Mouse (Mus musculus) MEL (cell line): ENCODE measurements at regions not wholly inside any gene's neighbourhood (a gene's known extent, or its start where the extent isn't known, plus 50 kb on each side); places are given as distances from the start of the nearest gene placed in this dataset.

Source experiments
- DNase-seq: peaks from one replicate; pipeline ENCODE4 v3.0.0; 2011; ENCODE audit warnings: low read depth, low spot score
- H3K27ac ChIP-seq: 2 replicates; pipeline ENCODE4 v1.5.1; 2012; ENCODE audit warnings: low read depth, mild to moderate bottlenecking, control low read depth, low read length, moderate library complexity; ENCODE audit not compliant: control insufficient read depth
- H3K27me3 ChIP-seq, 2 experiments: fragments of 150-350 bp in 1 of 2; sonication (generic) in 1 of 2; 2 replicates each; pipeline ENCODE4 v1.6.1; 2012; ENCODE audit warnings: low read length in 2 of 2, mild to moderate bottlenecking in 2 of 2, improper control_type of control experiment in 1 of 2, moderate library complexity in 1 of 2; ENCODE audit not compliant: insufficient read depth in 2 of 2, control insufficient read depth in 1 of 2
- H3K36me3 ChIP-seq, 2 experiments: 2 replicates each; pipeline ENCODE4 v1.6.1; 2012 to 2014; ENCODE audit warnings: low read length in 2 of 2, improper control_type of control experiment in 1 of 2, inconsistent platforms in 1 of 2, mild to moderate bottlenecking in 1 of 2; ENCODE audit not compliant: insufficient read depth in 2 of 2, control insufficient read depth in 1 of 2
- H3K4me1 ChIP-seq, 2 experiments: fragments of 150-350 bp in 1 of 2; sonication (generic) in 1 of 2; 2 replicates each; pipeline ENCODE4 v1.6.1; 2012; ENCODE audit warnings: low read length in 2 of 2, improper control_type of control experiment in 1 of 2, mild to moderate bottlenecking in 1 of 2; ENCODE audit not compliant: insufficient read depth in 2 of 2, control insufficient read depth in 1 of 2
- H3K4me3 ChIP-seq, 2 experiments: fragments of 150-350 bp in 1 of 2; sonication (generic) in 1 of 2; 2 replicates each; pipeline ENCODE4 v1.5.1; 2012; ENCODE audit warnings: low read depth in 2 of 2, low read length in 2 of 2, mild to moderate bottlenecking in 2 of 2, moderate library complexity in 2 of 2, control low read depth in 1 of 2, improper control_type of control experiment in 1 of 2; ENCODE audit not compliant: control insufficient read depth in 1 of 2, insufficient read depth in 1 of 2
- H3K79me2 ChIP-seq: 2 replicates; pipeline ENCODE4 v1.6.1; 2012; ENCODE audit warnings: mild to moderate bottlenecking, low read length, moderate library complexity; ENCODE audit not compliant: control insufficient read depth, poor library complexity, insufficient read depth
- H3K9ac ChIP-seq: 2 replicates; pipeline ENCODE4 v1.6.1; 2012; ENCODE audit warnings: low read depth, mild to moderate bottlenecking, control low read depth, low read length, moderate library complexity; ENCODE audit not compliant: control insufficient read depth, poor library complexity, severe bottlenecking
- H3K9me3 ChIP-seq: fragments of 150-350 bp; sonication (generic); replicated peaks from 2 replicates; pipeline ENCODE4 v1.6.1; 2012; ENCODE audit warnings: mild to moderate bottlenecking, low read length, improper control_type of control experiment, moderate library complexity; ENCODE audit not compliant: insufficient read depth
- BHLHE40 ChIP-seq: IDR thresholded peaks from 2 replicates; pipeline ENCODE4 v1.6.1; 2012; ENCODE audit warnings: low read depth, mild to moderate bottlenecking, inconsistent platforms, low read length, improper control_type of control experiment, borderline replicate concordance
- CHD1 ChIP-seq: IDR thresholded peaks from 2 replicates; pipeline ENCODE4 v1.6.1; 2012; ENCODE audit warnings: low read depth, mild to moderate bottlenecking, inconsistent platforms, low read length, improper control_type of control experiment
- CHD2 ChIP-seq: IDR thresholded peaks from 2 replicates; pipeline ENCODE4 v1.6.1; 2011; ENCODE audit warnings: low read length, improper control_type of control experiment
- CTCF ChIP-seq, 3 experiments: IDR thresholded peaks in 2 of 3; conservative IDR thresholded peaks in 1 of 3; 2 replicates each; pipeline ENCODE4 v1.5.1; 2011 to 2012; ENCODE audit warnings: low read length in 3 of 3, low read depth in 2 of 3, mild to moderate bottlenecking in 2 of 3, improper control_type of control experiment in 1 of 3, inconsistent platforms in 1 of 3, mixed read lengths in 1 of 3, moderate library complexity in 1 of 3; ENCODE audit not compliant: control insufficient read depth in 1 of 3, insufficient read depth in 1 of 3, poor library complexity in 1 of 3, severe bottlenecking in 1 of 3
- ELF1 ChIP-seq: IDR thresholded peaks from 2 replicates; pipeline ENCODE4 v1.6.1; 2014; ENCODE audit warnings: low read depth, mild to moderate bottlenecking, inconsistent platforms, low read length, improper control_type of control experiment, moderate library complexity
- ETS1 ChIP-seq: IDR thresholded peaks from 2 replicates; pipeline ENCODE4 v1.6.1; 2012; ENCODE audit warnings: low read depth, mild to moderate bottlenecking, inconsistent platforms, low read length, improper control_type of control experiment, moderate library complexity
- GABPA ChIP-seq: IDR thresholded peaks from 2 replicates; pipeline ENCODE4 v1.6.1; 2012; ENCODE audit warnings: low read depth, mild to moderate bottlenecking, inconsistent platforms, low read length, improper control_type of control experiment, moderate library complexity
- MAFK ChIP-seq: IDR thresholded peaks from 2 replicates; pipeline ENCODE4 v1.6.1; 2011; ENCODE audit warnings: low read depth, mild to moderate bottlenecking, low read length, improper control_type of control experiment, borderline replicate concordance
- MAX ChIP-seq: IDR thresholded peaks from 2 replicates; pipeline ENCODE4 v1.6.1; 2011; ENCODE audit warnings: low read length, improper control_type of control experiment
- MAZ ChIP-seq: IDR thresholded peaks from 2 replicates; pipeline ENCODE4 v1.6.1; 2012; ENCODE audit warnings: low read depth, mild to moderate bottlenecking, inconsistent platforms, low read length, improper control_type of control experiment
- MXI1 ChIP-seq: IDR thresholded peaks from 2 replicates; pipeline ENCODE4 v1.6.1; 2011; ENCODE audit warnings: mild to moderate bottlenecking, low read depth, low read length, improper control_type of control experiment
- NELFE ChIP-seq: IDR thresholded peaks from 2 replicates; pipeline ENCODE4 v1.6.1; 2011; ENCODE audit warnings: low read depth, low read length, improper control_type of control experiment
- NRF1 ChIP-seq: IDR thresholded peaks from 2 replicates; pipeline ENCODE4 v1.6.1; 2014; ENCODE audit warnings: low read depth, mild to moderate bottlenecking, inconsistent platforms, low read length, improper control_type of control experiment, moderate library complexity; ENCODE audit not compliant: poor library complexity, insufficient read depth, severe bottlenecking
- POLR2AphosphoS2 ChIP-seq: IDR thresholded peaks from 2 replicates; pipeline ENCODE4 v1.6.1; 2011; ENCODE audit warnings: low read length, improper control_type of control experiment
- RAD21 ChIP-seq: IDR thresholded peaks from 2 replicates; pipeline ENCODE4 v1.6.1; 2011; ENCODE audit warnings: mild to moderate bottlenecking, low read depth, low read length, improper control_type of control experiment
- RCOR1 ChIP-seq: IDR thresholded peaks from 2 replicates; pipeline ENCODE4 v1.6.1; 2012; ENCODE audit warnings: low read depth, mild to moderate bottlenecking, inconsistent platforms, low read length, improper control_type of control experiment
- SMC3 ChIP-seq: IDR thresholded peaks from 2 replicates; pipeline ENCODE4 v1.6.1; 2011; ENCODE audit warnings: low read depth, low read length, improper control_type of control experiment
- TBP ChIP-seq: IDR thresholded peaks from 2 replicates; pipeline ENCODE4 v1.8.0; 2011; ENCODE audit warnings: low read depth, low read length, improper control_type of control experiment
- TCF12 ChIP-seq: IDR thresholded peaks from 2 replicates; pipeline ENCODE4 v1.6.1; 2014; ENCODE audit warnings: low read depth, mild to moderate bottlenecking, inconsistent platforms, low read length, improper control_type of control experiment, moderate library complexity
- UBTF ChIP-seq: IDR thresholded peaks from 2 replicates; pipeline ENCODE4 v1.6.1; 2012; ENCODE audit warnings: low read depth, mild to moderate bottlenecking, inconsistent platforms, low read length, improper control_type of control experiment, moderate library complexity, borderline replicate concordance; ENCODE audit not compliant: insufficient read depth
- ZKSCAN1 ChIP-seq: IDR thresholded peaks from 2 replicates; pipeline ENCODE4 v1.6.1; 2012; ENCODE audit warnings: low read depth, mild to moderate bottlenecking, inconsistent platforms, low read length, improper control_type of control experiment, moderate library complexity
- ZMIZ1 ChIP-seq: IDR thresholded peaks from 2 replicates; pipeline ENCODE4 v1.6.1; 2012; ENCODE audit warnings: low read depth, mild to moderate bottlenecking, inconsistent platforms, low read length, improper control_type of control experiment, moderate library complexity

DNA sequence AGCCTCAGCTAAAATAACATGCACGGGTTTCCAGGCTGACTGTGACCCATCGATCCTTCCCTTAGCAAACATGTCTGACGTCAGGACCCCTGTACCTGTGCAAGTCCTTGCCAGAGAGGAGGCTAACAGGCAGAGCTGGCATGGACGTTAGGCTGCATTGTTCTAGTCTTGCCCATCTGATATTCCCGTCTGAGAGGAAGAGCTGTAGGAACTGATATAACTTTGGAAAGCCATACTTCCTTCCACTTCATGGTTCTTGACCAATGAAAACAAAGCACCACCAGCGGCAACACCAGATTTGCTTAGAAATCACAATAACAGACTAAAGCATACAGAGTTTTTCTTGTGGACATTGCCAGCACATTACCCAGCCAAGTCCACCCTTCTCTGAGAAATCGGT, 470.1 kb upstream of the N6amt1 start:
- H3K79me2 ChIP-seq, result no peaks in the 10 kb centered on the region
- no peak for DNase-seq
- H3K4me3 ChIP-seq, result no peak overlapping the region
- no peaks in the 10 kb centered on the region for H3K36me3 ChIP-seq
- no peak overlapping the region for H3K9ac ChIP-seq
- no peaks in the 10 kb centered on the region for H3K27me3 ChIP-seq
- TF ChIP-seq BHLHE40 (no peak), ETS1 (no peak), POLR2AphosphoS2 (no peak), ELF1 (no peak), NRF1 (no peak), CHD1 (no peak), NELFE (no peak)
- H3K4me1 ChIP-seq, result no peaks in the 10 kb centered on the region
- no peaks in the 10 kb centered on the region for H3K9me3 ChIP-seq
- H3K27ac ChIP-seq, result no peak overlapping the region

DNA sequence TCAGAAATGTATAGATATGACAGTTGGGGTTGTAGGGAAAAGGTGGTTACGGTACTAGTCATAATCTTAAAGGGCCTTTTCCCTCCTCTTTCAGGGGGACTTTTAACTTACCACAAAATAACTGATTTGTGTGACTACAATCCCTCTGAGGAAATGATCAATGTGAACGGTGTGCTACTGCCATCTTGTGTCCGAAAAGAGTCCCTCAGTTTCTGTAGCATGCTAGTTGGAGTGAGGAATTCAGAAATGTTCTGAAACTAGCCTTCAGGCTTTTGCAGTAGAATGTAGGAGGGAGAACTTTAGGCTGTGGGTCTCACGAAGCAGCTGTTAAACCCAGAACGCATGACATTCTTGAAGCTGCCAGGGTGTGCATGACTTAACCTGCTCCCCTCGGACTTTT, 471.5 kb upstream of the N6amt1 start:
- Histone ChIP-seq H3K4me1 (no peaks in the 10 kb centered on the region), H3K27ac (no peak overlapping the region), H3K36me3 (no peaks in the 10 kb centered on the region), H3K4me3 (no peak overlapping the region), H3K9ac (no peak overlapping the region), H3K27me3 (no peaks in the 10 kb centered on the region), H3K79me2 (no peaks in the 10 kb centered on the region), H3K9me3 (no peaks in the 10 kb centered on the region)
- DNase-seq, result peak; percentile 1
- no peak for TF ChIP-seq MAZ
- peak in 1 of 3 experiments; percentile 12; a peak in 1 of 6 replicates for TF ChIP-seq CTCF (IDR thresholded peaks at IDR 0.05 in 2 of 3, conservative IDR thresholded peaks at IDR 0.05 in 1 of 3; ENCODE audit: control insufficient read depth in 1 of 3, insufficient read depth in 1 of 3, low read depth in 2 of 3, low read length in 3 of 3, poor library complexity in 1 of 3, severe bottlenecking in 1 of 3)

DNA sequence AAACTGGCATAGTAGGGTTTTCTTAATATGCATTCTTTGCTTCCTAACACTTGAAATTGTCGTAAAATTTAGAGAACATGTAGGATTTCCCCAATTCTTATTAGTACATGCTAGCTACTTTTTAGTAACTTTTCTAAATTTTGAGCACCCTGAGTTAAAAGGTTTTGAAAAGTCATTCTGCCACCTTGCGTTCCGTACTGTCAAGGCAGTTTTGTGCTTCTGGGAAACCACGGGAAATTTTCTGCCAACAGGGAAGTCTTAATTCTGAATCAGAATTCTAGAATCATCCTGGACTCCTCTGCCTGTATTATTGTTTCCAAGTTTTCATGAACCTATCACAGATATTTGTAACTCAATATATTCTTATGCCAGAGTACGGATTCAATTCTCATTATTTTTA, 472.4 kb upstream of the N6amt1 start:
- no peaks in the 10 kb centered on the region for H3K27me3 ChIP-seq
- H3K79me2 ChIP-seq, result no peaks in the 10 kb centered on the region
- H3K4me1 ChIP-seq, result no peaks in the 10 kb centered on the region
- no peak overlapping the region for H3K4me3 ChIP-seq
- no peak overlapping the region for H3K9ac ChIP-seq
- no peaks in the 10 kb centered on the region for H3K9me3 ChIP-seq
- H3K27ac ChIP-seq, result no peak overlapping the region
- no peak for DNase-seq
- TF ChIP-seq BHLHE40 (no peak), SMC3 (no peak), CHD2 (no peak), RCOR1 (no peak), ELF1 (no peak), UBTF (no peak), ZMIZ1 (no peak), CTCF (IDR thresholded peaks at IDR 0.05 in 2 of 3, conservative IDR thresholded peaks at IDR 0.05 in 1 of 3; ENCODE audit: control insufficient read depth in 1 of 3, insufficient read depth in 1 of 3, low read depth in 2 of 3, low read length in 3 of 3, poor library complexity in 1 of 3, severe bottlenecking in 1 of 3) (no peak), MAZ (no peak), MAX (no peak), ZKSCAN1 (no peak), ETS1 (no peak), POLR2AphosphoS2 (no peak), RAD21 (no peak), TCF12 (no peak), MXI1 (no peak), MAFK (no peak), GABPA (no peak), TBP (no peak), NELFE (no peak)
- TF ChIP-seq, all 39 proteins: peak for 0
- H3K36me3 ChIP-seq, result no peaks in the 10 kb centered on the region
